Mouse (Mus musculus) limb, embryonic 14.5 days (tissue): ENCODE measurements around the gene Msl1. TPM values are rescaled to one million over a fixed set of nuclear protein-coding genes. Genes with fewer than 3 reads are reported as not detected.
A peak's percentile ranks its signal among the peaks of the same experiment; 100 is the strongest.

Source experiments
- ATAC-seq: fragments of 200-750 bp; cut with Nextera tagmentation; 2 replicates; pipeline ENCODE4 v1.8.0; 2017; ENCODE audit warnings: low read depth, moderate number of reproducible peaks, moderate TSS enrichment; ENCODE audit not compliant: low FRiP score
- DNase-seq: peaks from one replicate; pipeline ENCODE4 v3.0.0-alpha.2; 2015; ENCODE audit warnings: low spot score
- H3K27ac ChIP-seq: fragments of 300-500 bp; sonication (generic); replicated peaks from 2 replicates; pipeline ENCODE4 v1.5.1; 2014; ENCODE audit warnings: low read depth, mild to moderate bottlenecking, low read length, moderate library complexity, mixed read lengths
- H3K27me3 ChIP-seq: fragments of 300-500 bp; sonication (generic); 2 replicates; pipeline ENCODE4 v1.6.1; 2014; ENCODE audit warnings: low read length, mixed read lengths; ENCODE audit not compliant: control insufficient read depth, insufficient read depth
- H3K36me3 ChIP-seq: fragments of 300-500 bp; sonication (generic); 2 replicates; pipeline ENCODE4 v1.6.1; 2014; ENCODE audit warnings: mild to moderate bottlenecking, low read length, moderate library complexity, mixed read lengths; ENCODE audit not compliant: control insufficient read depth, insufficient read depth
- H3K4me1 ChIP-seq: fragments of 300-500 bp; sonication (generic); 2 replicates; pipeline ENCODE4 v1.6.1; 2014; ENCODE audit warnings: antibody characterized with exemption, low read length, mixed read lengths; ENCODE audit not compliant: control insufficient read depth, insufficient read depth
- H3K4me2 ChIP-seq: fragments of 300-500 bp; sonication (generic); replicated peaks from 2 replicates; pipeline ENCODE4 v1.6.1; 2014; ENCODE audit warnings: low read depth, mild to moderate bottlenecking, low read length, moderate library complexity; ENCODE audit not compliant: severe bottlenecking
- H3K4me3 ChIP-seq: fragments of 300-500 bp; sonication (generic); replicated peaks from 2 replicates; pipeline ENCODE4 v1.5.1; 2014; ENCODE audit warnings: low read length
- H3K9ac ChIP-seq: fragments of 300-500 bp; sonication (generic); 2 replicates; pipeline ENCODE4 v1.6.1; 2014; ENCODE audit warnings: mild to moderate bottlenecking, low read depth, low read length, moderate library complexity; ENCODE audit not compliant: severe bottlenecking
- H3K9me3 ChIP-seq: fragments of 300-500 bp; sonication (generic); 2 replicates; pipeline ENCODE4 v1.6.1; 2016; ENCODE audit warnings: low read length; ENCODE audit not compliant: control insufficient read depth
- POLR2A ChIP-seq: fragments of 200-500 bp; IDR thresholded peaks from 2 replicates; pipeline ENCODE4 v1.8.0; 2012; ENCODE audit warnings: inconsistent platforms, mild to moderate bottlenecking, moderate library complexity, borderline replicate concordance; ENCODE audit not compliant: insufficient read depth, insufficient read length; ENCODE audit errors: extremely low read depth
- WGBS: fragments of 180-500 bp; shearing (Covaris S2); extraction: QIAGEN DNeasy Blood & Tissue Kit; methylation state at CpG from one replicate; pipeline ENCODE4 v1.1.7; 2014; 5-methylcytosine and 5-hydroxymethylcytosine counted together
- polyA plus RNA-seq, 2 experiments: library from polyadenylated mRNA; depleted of rRNA in 1 of 2; stranded (reverse) in 1 of 2; unstranded in 1 of 2; fragments of >200 nt; fragmentation: Nextera tagmentation in 1 of 2; extraction: Ambion mirVana in 1 of 2; gene quantifications; 2 replicates each; pipeline versions ENCODE4 v1.2.1 to v1.2.3; 2012 to 2014

The Msl1 gene
- polyA plus RNA-seq, 2 experiments = 19.8 to 81.1 TPM

- peak overlapping the region; percentile 95 for H3K4me2 ChIP-seq
- peaks cover 21% of the 10 kb centered on the region for H3K36me3 ChIP-seq
- ATAC-seq (no peak), DNase-seq (no peak)
- H3K27ac ChIP-seq = no peak overlapping the region
- H3K9ac ChIP-seq = no peak overlapping the region
- peak overlapping the region; percentile 81 for H3K4me3 ChIP-seq
- H3K9me3 ChIP-seq = no peaks in the 10 kb centered on the region
- H3K4me1 ChIP-seq = peaks cover 4% of the 10 kb centered on the region
- H3K27me3 ChIP-seq = no peaks in the 10 kb centered on the region
- no peak for TF ChIP-seq POLR2A
- 45% methylated on average over 11 of the region's 11 CpGs for WGBS
Observed at GRCm38 (mm10) chr11:98837917-98838316, 42.6 kb downstream of the Msl1 start.

- H3K36me3 ChIP-seq = peaks cover 15% of the 10 kb centered on the region
- no peak overlapping the region for H3K9ac ChIP-seq
- H3K4me3 ChIP-seq = no peak overlapping the region
- peak overlapping the region; percentile 95 for H3K4me2 ChIP-seq
- TF ChIP-seq POLR2A = no peak
- peaks cover 4% of the 10 kb centered on the region for H3K4me1 ChIP-seq
- no peaks in the 10 kb centered on the region for H3K9me3 ChIP-seq
- H3K27ac ChIP-seq = no peak overlapping the region
- 58% methylated on average over 9 of the region's 9 CpGs for WGBS
- H3K27me3 ChIP-seq = no peaks in the 10 kb centered on the region
- DNase-seq = no peak
- ATAC-seq = no peak
Observed at GRCm38 (mm10) chr11:98838512-98838911, 43.2 kb downstream of the Msl1 start.

- H3K4me2 ChIP-seq = 0 out of 2 replicates have a peak overlapping the region, but pooled peaks have one; percentile 17
- no peak overlapping the region for H3K4me3 ChIP-seq
- H3K9me3 ChIP-seq = no peaks in the 10 kb centered on the region
- WGBS = 42% methylated on average over 6 of the region's 6 CpGs
- no peaks in the 10 kb centered on the region for H3K27me3 ChIP-seq
- H3K27ac ChIP-seq = no peak overlapping the region
- H3K36me3 ChIP-seq = peaks cover 6% of the 10 kb centered on the region; the same call in 1 of the 2 replicates
- peaks cover 4% of the 10 kb centered on the region for H3K4me1 ChIP-seq
- ATAC-seq (no peak), DNase-seq (no peak)
- no peak for TF ChIP-seq POLR2A
- H3K9ac ChIP-seq = no peak overlapping the region
Observed at GRCm38 (mm10) chr11:98839402-98839801, 44.1 kb downstream of the Msl1 start.

- 0 out of 2 replicates have a peak, but pooled peaks have one; percentile 3 for ATAC-seq
- TF ChIP-seq POLR2A = no peak
Observed at GRCm38 (mm10) chr11:98839897-98840296, 44.6 kb downstream of the Msl1 start.

GRCm38 (mm10) chr11:98846016-98846415 lies 50.7 kb downstream of the Msl1 start:
- no peak overlapping the region for H3K27ac ChIP-seq
- 64% methylated on average over 13 of the region's 13 CpGs for WGBS
- H3K4me2 ChIP-seq = no peak overlapping the region
- DNase-seq = no peak
- no peaks in the 10 kb centered on the region for H3K9me3 ChIP-seq
- TF ChIP-seq POLR2A = no peak
- H3K4me1 ChIP-seq = peaks cover 15% of the 10 kb centered on the region
- ATAC-seq = no peak
- 0 out of 2 replicates have a peak, but pooled peaks cover 4% of the 10 kb centered on the region for H3K36me3 ChIP-seq
- H3K27me3 ChIP-seq = no peaks in the 10 kb centered on the region
- no peak overlapping the region for H3K4me3 ChIP-seq
- H3K9ac ChIP-seq = no peak overlapping the region

More at GRCm38 (mm10) chr11:98839897-98840296, 44.6 kb downstream of the Msl1 start:
- Histone ChIP-seq H3K4me1 (peaks cover 4% of the 10 kb centered on the region), H3K4me3 (no peak overlapping the region), H3K36me3 (peaks cover 3% of the 10 kb centered on the region; the same call in 1 of the 2 replicates), H3K9me3 (no peaks in the 10 kb centered on the region), H3K27me3 (no peaks in the 10 kb centered on the region), H3K9ac (no peak overlapping the region), H3K4me2 (0 out of 2 replicates have a peak overlapping the region, but pooled peaks have one; percentile 17), H3K27ac (no peak overlapping the region)
- DNase-seq = no peak
- 39% methylated on average over 10 of the region's 10 CpGs for WGBS
